Mouse (Mus musculus) forebrain, embryonic 16.5 days (tissue): ENCODE results near the gene Carnmt1. TPM values are rescaled to one million over a fixed set of nuclear protein-coding genes. Genes with fewer than 3 reads are reported as not detected.

Source experiments
- ATAC-seq: fragments of 200-750 bp; cut with Nextera tagmentation; 2 replicates; pipeline ENCODE4 v1.8.0; 2017; ENCODE audit warnings: mild to moderate bottlenecking, moderate library complexity
- H3K27ac ChIP-seq: fragments of 300-500 bp; sonication (generic); 2 replicates; pipeline ENCODE4 v1.5.1; 2014; ENCODE audit warnings: low read length, control low read depth
- H3K27me3 ChIP-seq: fragments of 300-500 bp; sonication (generic); replicated peaks from 2 replicates; pipeline ENCODE4 v1.6.1; 2014; ENCODE audit warnings: low read length; ENCODE audit not compliant: control insufficient read depth, insufficient read depth
- H3K36me3 ChIP-seq: fragments of 300-500 bp; sonication (generic); 2 replicates; pipeline ENCODE4 v1.6.1; 2014; ENCODE audit not compliant: control insufficient read depth, insufficient read depth
- H3K4me1 ChIP-seq: fragments of 300-500 bp; sonication (generic); replicated peaks from 2 replicates; pipeline ENCODE4 v1.6.1; 2014; ENCODE audit warnings: low read length; ENCODE audit not compliant: control insufficient read depth, insufficient read depth
- H3K4me2 ChIP-seq: fragments of 300-500 bp; sonication (generic); 2 replicates; pipeline ENCODE4 v1.6.1; 2014; ENCODE audit warnings: mild to moderate bottlenecking, low read length, control low read depth
- H3K4me3 ChIP-seq: fragments of 300-500 bp; sonication (generic); replicated peaks from 2 replicates; pipeline ENCODE4 v1.5.1; 2014; ENCODE audit warnings: mild to moderate bottlenecking, low read length, control low read depth
- H3K9ac ChIP-seq: fragments of 300-500 bp; sonication (generic); replicated peaks from 2 replicates; pipeline ENCODE4 v1.6.1; 2014; ENCODE audit warnings: low read depth, low read length, control low read depth
- H3K9me3 ChIP-seq: fragments of 300-500 bp; sonication (generic); 2 replicates; pipeline ENCODE4 v1.6.1; 2016; ENCODE audit warnings: low read length; ENCODE audit not compliant: control insufficient read depth
- WGBS: fragments of 180-500 bp; shearing (Covaris S2); extraction: QIAGEN DNeasy Blood & Tissue Kit; methylation state at CpG from one replicate; pipeline ENCODE4 v1.1.7; 2014; 5-methylcytosine and 5-hydroxymethylcytosine counted together
- polyA plus RNA-seq: library from polyadenylated mRNA; unstranded; fragments of >200 nt; fragmentation: Nextera tagmentation; extraction: Ambion mirVana; gene quantifications from 2 replicates; pipeline ENCODE4 v1.2.1, GENCODE M21; 2015

Gene Carnmt1
- polyA plus RNA-seq, 1 experiment from 2014 or later, result 11.1 TPM

DNA sequence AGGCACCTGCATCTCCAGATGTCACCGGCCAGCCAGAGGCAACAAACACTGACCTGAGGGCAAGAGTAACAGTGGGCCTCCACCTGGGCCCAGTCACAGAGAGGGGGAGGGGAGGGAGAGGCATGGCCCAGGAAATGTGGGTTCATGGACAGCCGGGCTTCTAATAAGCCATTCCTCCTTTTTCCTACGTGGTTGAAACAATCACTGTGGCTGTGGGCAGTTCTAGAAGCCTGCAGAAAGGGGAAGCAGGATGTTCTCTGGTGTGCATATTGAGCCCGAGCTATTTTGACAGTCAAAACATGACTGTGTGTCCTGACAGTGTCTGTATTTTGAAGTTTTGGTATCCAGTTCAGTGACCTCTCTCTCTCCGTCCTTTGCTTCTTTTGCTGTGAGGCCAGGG is 31.6 kb upstream of the Carnmt1 start:
- no peak for ATAC-seq
- no peaks in the 10 kb centered on the region for H3K36me3 ChIP-seq

DNA sequence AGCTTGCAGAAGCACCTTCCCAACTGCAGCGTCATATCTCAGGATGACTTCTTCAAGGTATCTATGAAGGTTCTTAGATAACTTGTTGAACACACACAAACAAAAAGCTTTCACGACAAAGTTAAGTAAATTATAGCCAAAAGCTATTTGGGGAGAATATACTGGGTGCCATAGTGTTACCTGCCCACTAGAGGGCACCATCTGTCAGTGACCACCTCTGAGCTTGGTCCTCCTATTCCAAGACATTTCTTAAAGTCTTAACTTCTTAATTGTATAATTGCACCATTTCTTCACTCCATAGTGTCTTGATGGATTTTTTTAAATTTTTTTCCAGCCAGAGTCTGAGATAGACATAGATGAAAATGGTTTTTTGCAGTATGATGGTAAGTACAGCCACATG is 31.0 kb upstream of the Carnmt1 start:
- H3K36me3 ChIP-seq, result no peaks in the 10 kb centered on the region
- H3K9ac ChIP-seq, result no peak overlapping the region
- no peaks in the 10 kb centered on the region for H3K9me3 ChIP-seq
- no peak for ATAC-seq
- WGBS, result 27% methylated on average over 2 of the region's 2 CpGs
- no peak overlapping the region for H3K27ac ChIP-seq
- no peaks in the 10 kb centered on the region for H3K4me1 ChIP-seq
- H3K4me3 ChIP-seq, result no peak overlapping the region
- no peak overlapping the region for H3K4me2 ChIP-seq
- H3K27me3 ChIP-seq, result no peaks in the 10 kb centered on the region

More for the DNA sequence above, 31.6 kb upstream of the Carnmt1 start:
- H3K9ac ChIP-seq, result no peak overlapping the region
- H3K27me3 ChIP-seq, result no peaks in the 10 kb centered on the region
- no peaks in the 10 kb centered on the region for H3K4me1 ChIP-seq
- H3K27ac ChIP-seq, result no peak overlapping the region
- H3K4me3 ChIP-seq, result no peak overlapping the region
- H3K4me2 ChIP-seq, result no peak overlapping the region
- 77% methylated on average over 5 of the region's 5 CpGs for WGBS
- H3K9me3 ChIP-seq, result no peaks in the 10 kb centered on the region

DNA sequence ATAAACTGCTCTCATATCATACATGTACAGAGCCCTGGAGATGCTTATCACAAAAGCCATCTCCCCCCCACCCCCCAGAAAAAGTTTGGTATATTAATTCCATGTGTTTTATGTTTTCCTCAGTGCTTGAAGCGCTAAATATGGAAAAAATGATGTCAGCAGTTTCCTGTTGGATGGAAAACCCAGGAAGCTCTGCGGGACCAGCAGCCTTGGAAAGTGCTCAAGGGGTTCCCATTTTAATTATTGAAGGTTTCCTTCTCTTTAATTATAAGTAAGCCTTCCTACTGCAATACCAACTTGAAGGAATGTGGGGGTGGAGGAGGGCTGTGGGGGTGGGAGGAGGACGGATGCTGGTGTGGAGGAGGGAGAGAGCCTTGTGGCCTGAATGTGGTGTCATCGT is 29.6 kb upstream of the Carnmt1 start:
- no peak overlapping the region for H3K4me2 ChIP-seq
- H3K9ac ChIP-seq, result no peak overlapping the region
- H3K36me3 ChIP-seq, result no peaks in the 10 kb centered on the region
- no peak overlapping the region for H3K4me3 ChIP-seq
- H3K27me3 ChIP-seq, result no peaks in the 10 kb centered on the region
- no peaks in the 10 kb centered on the region for H3K9me3 ChIP-seq
- WGBS, result 81% methylated on average over 4 of the region's 4 CpGs
- H3K4me1 ChIP-seq, result no peaks in the 10 kb centered on the region
- H3K27ac ChIP-seq, result no peak overlapping the region
- ATAC-seq, result no peak

DNA sequence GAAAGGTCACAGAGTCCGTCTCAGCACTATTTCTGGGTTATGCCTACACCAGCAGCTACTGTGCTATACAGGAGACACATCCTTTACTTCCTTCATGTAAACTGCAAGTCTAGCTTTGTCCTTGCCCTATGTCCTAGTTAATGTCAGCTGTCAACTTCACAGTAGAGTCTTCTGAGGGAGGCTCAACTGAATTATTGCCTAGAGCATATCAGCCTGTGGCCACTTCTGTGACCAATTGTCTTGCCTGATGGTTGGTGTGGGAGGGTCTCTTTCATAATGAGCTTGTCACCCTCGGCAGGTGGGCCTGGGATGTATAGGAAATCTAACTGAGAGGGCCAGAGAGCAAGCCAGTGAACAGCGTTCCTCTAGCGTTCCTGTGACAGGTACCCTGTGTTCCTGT is 27.2 kb upstream of the Carnmt1 start:
- Histone ChIP-seq H3K4me2 (no peak overlapping the region), H3K36me3 (no peaks in the 10 kb centered on the region), H3K27me3 (no peaks in the 10 kb centered on the region), H3K4me3 (no peak overlapping the region), H3K27ac (no peak overlapping the region), H3K9me3 (no peaks in the 10 kb centered on the region), H3K4me1 (no peaks in the 10 kb centered on the region), H3K9ac (no peak overlapping the region)
- 51% methylated on average over 4 of the region's 4 CpGs for WGBS
- ATAC-seq, result no peak

DNA sequence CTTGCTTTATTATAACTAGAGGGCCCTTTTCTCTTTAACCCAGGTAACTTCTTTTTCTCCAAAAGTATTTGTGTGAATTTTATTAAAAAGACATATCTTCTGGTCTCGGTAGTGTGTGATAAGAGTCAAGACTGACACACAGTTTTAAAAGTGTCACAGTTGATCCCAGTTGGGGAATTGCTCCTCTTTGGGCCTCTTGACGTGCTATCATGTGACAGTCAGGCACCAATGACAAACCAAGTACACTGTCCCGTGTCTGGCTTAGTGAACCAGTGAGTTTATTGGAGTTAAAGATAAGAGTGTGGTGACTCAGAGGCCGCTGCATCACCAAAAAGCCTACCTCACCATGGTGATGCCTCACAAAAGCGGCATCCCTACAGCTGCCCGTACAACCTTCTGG is 26.5 kb upstream of the Carnmt1 start:
- H3K4me3 ChIP-seq, result no peak overlapping the region
- no peak overlapping the region for H3K27ac ChIP-seq
- no peak overlapping the region for H3K4me2 ChIP-seq
- no peaks in the 10 kb centered on the region for H3K27me3 ChIP-seq
- H3K36me3 ChIP-seq, result no peaks in the 10 kb centered on the region
- H3K9me3 ChIP-seq, result no peaks in the 10 kb centered on the region
- no peak for ATAC-seq
- 80% methylated on average over 6 of the region's 6 CpGs for WGBS
- no peaks in the 10 kb centered on the region for H3K4me1 ChIP-seq
- H3K9ac ChIP-seq, result no peak overlapping the region

DNA sequence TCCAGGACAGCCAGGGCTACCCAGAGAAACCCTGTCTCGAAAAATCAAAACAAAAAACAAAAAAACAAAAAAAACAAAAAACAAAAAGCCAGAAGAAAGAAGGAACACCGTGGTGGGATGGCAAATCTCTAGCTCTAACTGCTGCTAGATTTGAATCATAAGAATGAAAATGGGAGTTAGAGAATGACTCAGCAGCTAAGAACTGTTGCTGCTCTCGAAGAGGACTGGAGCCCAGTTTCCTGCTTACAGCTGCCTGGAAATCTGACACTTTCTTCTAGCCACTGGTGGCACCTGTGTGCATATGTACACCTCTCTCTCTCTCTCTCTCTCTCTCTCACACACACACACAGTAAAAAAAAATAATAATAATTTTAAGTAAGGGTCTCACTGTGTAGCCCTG is 24.2 kb upstream of the Carnmt1 start:
- Histone ChIP-seq H3K9me3 (no peaks in the 10 kb centered on the region), H3K4me1 (no peaks in the 10 kb centered on the region), H3K36me3 (no peaks in the 10 kb centered on the region), H3K27ac (no peak overlapping the region), H3K27me3 (no peaks in the 10 kb centered on the region), H3K4me2 (no peak overlapping the region), H3K9ac (no peak overlapping the region), H3K4me3 (no peak overlapping the region)
- 81% methylated on average over 3 of the region's 3 CpGs for WGBS
- no peak for ATAC-seq

DNA sequence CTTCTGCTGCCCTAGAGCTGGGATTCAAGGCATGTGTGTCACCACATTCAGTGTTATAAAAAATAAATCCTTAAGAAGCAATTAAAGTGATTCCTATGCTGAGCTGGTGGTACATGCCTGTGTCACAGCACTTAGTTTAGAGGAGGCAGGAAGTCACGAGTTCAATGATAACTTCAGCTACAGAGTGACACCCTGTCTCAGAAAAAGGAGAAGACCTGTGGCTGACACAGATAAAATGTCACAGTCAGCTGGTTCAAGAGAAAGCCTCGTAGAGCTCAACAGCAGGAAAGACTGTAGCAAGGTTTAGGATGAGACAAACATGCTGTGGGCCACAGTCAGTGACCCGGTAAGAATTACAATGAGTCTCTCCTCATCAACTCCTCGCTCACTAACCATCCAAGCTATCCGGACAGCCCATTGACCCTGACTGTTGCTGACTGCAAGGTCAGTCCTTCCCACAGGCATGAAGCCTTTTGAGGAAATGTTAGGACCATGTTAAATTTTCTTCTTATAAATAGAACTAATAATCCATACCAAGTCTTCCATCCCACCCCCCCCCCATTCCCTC is 23.6 kb upstream of the Carnmt1 start:
- no peak overlapping the region for H3K27ac ChIP-seq
- H3K9ac ChIP-seq, result no peak overlapping the region
- no peak for ATAC-seq
- H3K4me3 ChIP-seq, result no peak overlapping the region
- H3K36me3 ChIP-seq, result no peaks in the 10 kb centered on the region
- H3K9me3 ChIP-seq, result no peaks in the 10 kb centered on the region
- no peak overlapping the region for H3K4me2 ChIP-seq
- H3K4me1 ChIP-seq, result no peaks in the 10 kb centered on the region
- no peaks in the 10 kb centered on the region for H3K27me3 ChIP-seq
- 84% methylated on average over 5 of the region's 5 CpGs for WGBS

DNA sequence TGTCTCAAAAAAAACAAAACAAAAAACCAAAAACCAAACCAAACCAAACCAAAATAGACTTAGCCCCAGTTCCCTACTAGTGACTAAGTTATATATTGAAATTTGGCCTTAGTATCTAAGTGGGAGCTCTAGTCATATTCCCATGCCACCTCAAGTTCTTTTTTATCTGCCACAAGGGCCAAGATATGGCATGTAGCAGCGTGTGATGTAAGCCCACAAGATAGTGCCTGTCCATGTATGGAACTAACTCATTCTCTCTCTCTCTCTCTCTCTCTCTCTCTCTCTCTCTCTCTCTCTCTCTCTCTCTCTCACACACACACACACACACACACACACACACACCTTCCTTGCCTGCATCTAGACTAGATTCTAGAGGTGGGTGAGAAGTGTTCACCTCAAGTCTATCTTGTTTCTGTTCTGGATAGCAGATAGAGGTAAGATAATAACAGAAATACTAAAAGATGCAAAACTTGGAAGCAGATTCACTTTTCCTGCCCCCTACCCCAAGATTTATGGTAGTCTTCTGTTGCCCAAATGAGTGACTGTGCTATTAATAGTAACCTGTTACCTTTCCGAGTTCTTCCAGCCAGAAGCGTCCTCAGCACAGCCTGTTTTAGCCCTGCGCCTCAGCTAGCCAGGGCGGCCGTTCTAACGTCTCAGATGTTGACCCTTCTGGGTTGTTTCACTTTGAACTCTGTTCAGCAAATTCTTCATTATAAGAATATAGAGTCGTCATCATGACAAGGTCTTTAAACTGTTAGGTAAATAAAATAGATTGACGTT is 22.6 kb upstream of the Carnmt1 start:
- WGBS, result 85% methylated on average over 9 of the region's 9 CpGs
- H3K4me1 ChIP-seq, result no peaks in the 10 kb centered on the region

DNA sequence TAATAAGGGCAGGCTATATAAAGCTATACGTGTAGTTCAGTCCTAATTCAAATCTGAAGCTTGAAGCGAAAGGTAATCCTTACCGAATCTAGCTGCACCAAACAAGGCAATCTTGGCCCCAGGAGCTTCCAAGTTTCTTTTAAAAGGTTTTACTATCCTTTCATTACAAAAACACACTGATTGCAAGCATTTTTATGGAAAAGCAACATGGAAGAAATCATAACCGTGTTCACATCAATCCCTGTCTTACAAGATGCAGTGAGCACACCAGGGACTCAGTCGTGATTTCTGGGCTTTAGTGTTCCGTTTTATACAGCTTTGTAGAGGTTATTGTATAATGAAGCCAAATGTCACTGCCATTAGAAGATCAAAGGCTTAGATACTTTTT is 22.0 kb upstream of the Carnmt1 start:
- no peak for ATAC-seq
- H3K9me3 ChIP-seq, result no peaks in the 10 kb centered on the region
- H3K27ac ChIP-seq, result no peak overlapping the region
- 91% methylated on average over 6 of the region's 6 CpGs for whole genome bisulfite sequencing
- H3K4me2 ChIP-seq, result no peak overlapping the region
- no peak overlapping the region for H3K4me3 ChIP-seq
- H3K27me3 ChIP-seq, result no peaks in the 10 kb centered on the region
- no peaks in the 10 kb centered on the region for H3K36me3 ChIP-seq
- H3K9ac ChIP-seq, result no peak overlapping the region
- no peaks in the 10 kb centered on the region for H3K4me1 ChIP-seq

More for the DNA sequence above, 22.6 kb upstream of the Carnmt1 start:
- H3K36me3 ChIP-seq, result no peaks in the 10 kb centered on the region
- no peak overlapping the region for H3K4me2 ChIP-seq
- H3K27me3 ChIP-seq, result no peaks in the 10 kb centered on the region
- ATAC-seq, result no peak
- H3K27ac ChIP-seq, result no peak overlapping the region
- no peaks in the 10 kb centered on the region for H3K9me3 ChIP-seq
- H3K4me3 ChIP-seq, result no peak overlapping the region
- H3K9ac ChIP-seq, result no peak overlapping the region
